Mouse (Mus musculus) erythroblast, embryonic 14.5 days (primary cell): ENCODE measurements around the gene Slc35d3.

ENCODE experiments used
- GATA1 ChIP-seq: IDR thresholded peaks from 2 replicates; pipeline ENCODE4 v1.6.1; 2012; ENCODE audit warnings: low read length, inconsistent platforms, mixed read lengths
- TAL1 ChIP-seq: IDR thresholded peaks from 3 replicates; pipeline ENCODE4 v1.6.1; 2012; ENCODE audit warnings: low read length, inconsistent platforms, mixed read lengths

- TF ChIP-seq GATA1 (no peak), TAL1 (no peak)
Observed at GRCm38 (mm10) chr10:19850998-19851691, at the start of gene Slc35d3.
